ENCODE assay signal across 15 mouse cellular contexts in the genomic region with DNA sequence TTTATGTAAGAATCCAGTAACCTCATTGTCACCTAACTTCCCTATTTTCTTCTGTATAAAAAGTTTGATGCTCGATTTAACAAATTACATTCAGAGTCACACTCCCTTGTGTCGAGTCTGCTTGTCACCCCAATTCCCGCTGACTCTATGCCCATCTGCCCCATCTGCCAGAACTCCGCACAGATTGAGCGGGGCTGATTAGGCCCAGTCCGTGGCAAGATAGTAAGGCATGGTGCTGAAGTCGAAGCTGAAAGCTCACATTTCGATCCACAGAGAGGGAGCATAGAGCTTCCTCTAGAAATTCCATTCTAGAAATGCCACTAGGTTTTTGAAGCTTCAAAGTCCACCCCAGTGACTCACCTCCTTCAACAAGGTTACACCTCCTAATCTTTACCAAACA.
"Had no signal": no experiment of that assay in that cellular context is flagged by ENCODE, and none has a peak within 500 bp of the region (broad histone marks: within the 10 kb centered on the region; RNA-seq: fewer than 3 reads in every experiment).

No protein-coding gene starts in this region.

- DNase-seq: heart, postnatal 10 days; heart, postnatal 14 days; heart, postnatal 36 days; heart, postnatal 4 days; kidney, adult 11 months; kidney, adult 18-20 months; kidney, adult 2 months; kidney, adult 8-10 months; kidney, adult 9 months; kidney, postnatal 10 days; kidney, postnatal 14 days; kidney, postnatal 25 days; kidney, postnatal 36 days; kidney, postnatal 4 days; layer of hippocampus, adult 9-11 months had no signal
